Mouse (Mus musculus) midbrain, embryonic 11.5 days (tissue): ENCODE measurements around the gene Bace2. TPM values are rescaled to one million over a fixed set of nuclear protein-coding genes. Genes with fewer than 3 reads are reported as not detected.

Source experiments
- ATAC-seq: fragments of 200-750 bp; cut with Nextera tagmentation; 2 replicates; pipeline ENCODE4 v1.8.0; 2017; ENCODE audit warnings: moderate TSS enrichment, moderate library complexity; ENCODE audit not compliant: low FRiP score
- DNase-seq: peaks from one replicate; pipeline ENCODE4 v3.0.0; 2015; ENCODE audit warnings: low spot score; ENCODE audit errors: missing footprints
- H3K27ac ChIP-seq: fragments of 300-500 bp; sonication (generic); 2 replicates; pipeline ENCODE4 v1.5.1; 2014; ENCODE audit warnings: low read depth, low read length
- H3K27me3 ChIP-seq: fragments of 300-500 bp; sonication (generic); 2 replicates; pipeline ENCODE4 v1.6.1; 2014; ENCODE audit warnings: mild to moderate bottlenecking, low read length, moderate library complexity, mixed read lengths; ENCODE audit not compliant: control insufficient read depth, insufficient read depth
- H3K36me3 ChIP-seq: fragments of 300-500 bp; sonication (generic); 2 replicates; pipeline ENCODE4 v1.6.1; 2014; ENCODE audit warnings: mild to moderate bottlenecking, low read length, moderate library complexity, mixed read lengths; ENCODE audit not compliant: control insufficient read depth, insufficient read depth
- H3K4me1 ChIP-seq: fragments of 300-500 bp; sonication (generic); 2 replicates; pipeline ENCODE4 v1.6.1; 2014; ENCODE audit warnings: low read length; ENCODE audit not compliant: control insufficient read depth, insufficient read depth
- H3K4me2 ChIP-seq: fragments of 300-500 bp; sonication (generic); 2 replicates; pipeline ENCODE4 v1.6.1; 2014; ENCODE audit warnings: mild to moderate bottlenecking, moderate library complexity
- H3K4me3 ChIP-seq: fragments of 300-500 bp; sonication (generic); 2 replicates; pipeline ENCODE4 v1.5.1; 2014; ENCODE audit warnings: low read depth, low read length
- H3K9ac ChIP-seq: fragments of 300-500 bp; sonication (generic); 2 replicates; pipeline ENCODE4 v1.6.1; 2014; ENCODE audit warnings: low read length
- H3K9me3 ChIP-seq: fragments of 300-500 bp; sonication (generic); 2 replicates; pipeline ENCODE4 v1.6.1; 2016; ENCODE audit warnings: low read length; ENCODE audit not compliant: control insufficient read depth
- WGBS: fragments of 180-500 bp; shearing (Covaris S2); extraction: QIAGEN DNeasy Blood & Tissue Kit; methylation state at CpG from one replicate; pipeline ENCODE4 v1.1.7; 2014; 5-methylcytosine and 5-hydroxymethylcytosine counted together
- polyA plus RNA-seq: library from polyadenylated mRNA; unstranded; fragments of >200 nt; fragmentation: Nextera tagmentation; extraction: Ambion mirVana; gene quantifications from 2 replicates; pipeline ENCODE4 v1.2.1, GENCODE M21; 2014

Gene Bace2
- polyA plus RNA-seq, 1 experiment from 2014 or later: 2.3 TPM

DNA sequence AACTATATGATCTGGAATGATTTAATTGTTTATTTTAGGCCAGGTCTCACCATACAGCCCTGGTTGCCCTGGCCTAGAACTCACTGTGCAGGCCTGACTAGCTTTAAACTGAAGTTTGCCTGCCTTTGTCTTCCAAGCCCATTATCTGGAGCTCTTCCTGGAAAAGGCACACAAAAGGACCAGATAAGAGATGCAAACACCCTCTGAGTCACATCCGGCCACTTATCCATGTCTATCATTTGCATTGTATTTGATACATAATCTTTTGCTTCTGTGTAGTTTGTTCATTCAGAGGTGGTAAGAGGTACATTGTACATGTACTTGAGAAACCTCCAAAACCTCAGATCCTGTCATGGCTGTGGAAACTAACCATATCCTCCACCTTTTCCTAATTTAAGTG is 67.1 kb downstream of the Bace2 start:
- H3K36me3 ChIP-seq: no peaks in the 10 kb centered on the region
- H3K27me3 ChIP-seq: no peaks in the 10 kb centered on the region
- WGBS: 74% methylated on average over 1 of the region's 1 CpGs
- ATAC-seq (no peak), DNase-seq (no peak)
- H3K9ac ChIP-seq: no peak overlapping the region
- H3K4me3 ChIP-seq: no peak overlapping the region
- no peak overlapping the region for H3K4me2 ChIP-seq
- H3K4me1 ChIP-seq: no peaks in the 10 kb centered on the region
- no peaks in the 10 kb centered on the region for H3K9me3 ChIP-seq
- no peak overlapping the region for H3K27ac ChIP-seq

DNA sequence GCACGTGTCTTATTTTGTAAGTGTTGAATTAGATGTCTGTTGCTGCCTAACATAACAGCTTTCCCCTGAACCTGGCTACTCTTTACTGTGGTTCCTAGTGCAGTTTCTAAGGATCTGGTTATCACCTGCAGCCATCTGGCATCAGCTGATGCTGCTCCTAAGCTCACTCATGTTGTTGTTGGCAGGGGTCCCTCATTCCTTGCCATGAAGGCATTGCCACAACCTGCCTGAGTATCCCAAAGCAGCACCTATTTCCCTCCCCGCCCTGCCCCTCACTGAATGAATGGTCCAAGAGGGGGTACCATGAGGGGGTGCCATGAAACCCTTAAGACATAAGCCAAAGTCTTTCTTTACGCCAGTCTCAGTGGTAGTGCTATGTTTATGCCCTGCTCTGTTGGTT is 71.5 kb downstream of the Bace2 start:
- H3K9me3 ChIP-seq: no peaks in the 10 kb centered on the region
- H3K9ac ChIP-seq: no peak overlapping the region
- 81% methylated on average over 3 of the region's 3 CpGs for WGBS
- H3K36me3 ChIP-seq: no peaks in the 10 kb centered on the region
- no peak overlapping the region for H3K27ac ChIP-seq
- H3K4me1 ChIP-seq: no peaks in the 10 kb centered on the region
- ATAC-seq (no peak), DNase-seq (no peak)
- H3K4me2 ChIP-seq: no peak overlapping the region
- H3K4me3 ChIP-seq: no peak overlapping the region
- H3K27me3 ChIP-seq: no peaks in the 10 kb centered on the region

DNA sequence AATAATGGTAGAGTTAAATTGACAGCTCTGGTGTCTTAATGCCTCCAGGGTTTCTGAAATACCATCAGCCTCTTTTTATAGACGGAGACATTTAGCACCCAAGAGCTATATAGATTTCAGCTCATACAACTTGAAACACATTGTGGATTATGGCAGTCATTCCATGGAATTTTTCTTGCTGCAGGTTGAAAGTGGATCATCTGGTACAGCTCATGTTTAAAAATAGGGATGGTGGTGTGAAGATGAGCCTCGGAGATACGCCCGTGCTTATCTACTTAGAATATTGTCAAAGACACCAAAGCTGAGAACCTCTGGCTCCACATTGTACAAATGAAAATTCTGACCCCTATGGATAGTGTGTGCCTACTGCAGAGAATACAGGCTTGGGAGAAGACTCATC is 73.5 kb downstream of the Bace2 start:
- ATAC-seq (no peak), DNase-seq (no peak)
- Histone ChIP-seq H3K9ac (no peak overlapping the region), H3K4me1 (no peaks in the 10 kb centered on the region), H3K27me3 (no peaks in the 10 kb centered on the region), H3K4me2 (no peak overlapping the region), H3K27ac (no peak overlapping the region), H3K36me3 (no peaks in the 10 kb centered on the region), H3K9me3 (no peaks in the 10 kb centered on the region), H3K4me3 (no peak overlapping the region)
- 96% methylated on average over 4 of the region's 4 CpGs for WGBS

DNA sequence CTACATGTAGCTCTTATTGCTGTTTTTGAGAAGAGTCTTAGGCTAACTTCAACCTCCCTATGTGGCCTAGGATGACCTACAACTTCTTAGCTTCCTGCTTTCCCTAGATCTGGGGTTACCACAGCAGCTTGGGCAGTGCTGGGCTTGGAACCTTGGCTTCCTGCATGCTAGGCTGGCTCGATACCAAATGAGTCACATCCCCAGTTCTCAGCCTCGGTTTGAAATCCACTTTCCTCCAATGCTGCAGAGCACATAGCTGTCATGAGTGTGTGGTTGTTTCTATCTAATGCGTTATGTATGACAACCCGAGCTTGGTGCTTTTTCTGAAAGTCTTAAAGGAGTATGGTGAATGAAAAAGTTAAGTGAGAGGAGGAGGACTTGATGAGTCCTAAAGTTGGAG is 74.8 kb downstream of the Bace2 start:
- WGBS: 83% methylated on average over 4 of the region's 4 CpGs
- DNase-seq: no peak
- H3K4me2 ChIP-seq: no peak overlapping the region
- H3K27ac ChIP-seq: no peak overlapping the region
- no peaks in the 10 kb centered on the region for H3K27me3 ChIP-seq
- no peaks in the 10 kb centered on the region for H3K9me3 ChIP-seq
- H3K4me1 ChIP-seq: no peaks in the 10 kb centered on the region
- no peak for ATAC-seq
- no peaks in the 10 kb centered on the region for H3K36me3 ChIP-seq
- no peak overlapping the region for H3K9ac ChIP-seq
- H3K4me3 ChIP-seq: no peak overlapping the region

DNA sequence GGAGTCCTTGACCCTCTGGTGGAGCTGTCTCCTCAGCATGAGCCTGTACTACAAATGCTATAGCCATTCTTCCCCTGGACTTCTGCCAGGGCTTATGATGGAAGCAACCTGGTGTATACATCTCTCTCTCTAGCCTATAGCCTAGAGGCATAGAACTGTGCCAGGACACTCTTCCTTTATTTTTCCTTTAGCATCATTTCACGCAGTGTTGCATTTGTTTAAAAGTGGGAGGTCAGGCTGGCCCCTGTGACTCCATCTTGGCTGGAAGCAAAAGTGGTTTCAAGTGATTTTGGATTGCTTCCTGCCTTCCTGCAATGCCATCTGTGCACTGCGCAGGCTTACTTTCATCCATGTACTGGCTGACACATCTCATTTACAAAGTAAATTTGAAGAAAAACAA is 77.7 kb downstream of the Bace2 start:
- no peaks in the 10 kb centered on the region for H3K27me3 ChIP-seq
- 83% methylated on average over 2 of the region's 2 CpGs for WGBS
- DNase-seq: no peak
- no peaks in the 10 kb centered on the region for H3K9me3 ChIP-seq
- ATAC-seq: no peak
- no peak overlapping the region for H3K9ac ChIP-seq
- no peak overlapping the region for H3K4me3 ChIP-seq
- no peak overlapping the region for H3K4me2 ChIP-seq
- no peaks in the 10 kb centered on the region for H3K36me3 ChIP-seq
- H3K27ac ChIP-seq: no peak overlapping the region
- no peaks in the 10 kb centered on the region for H3K4me1 ChIP-seq

DNA sequence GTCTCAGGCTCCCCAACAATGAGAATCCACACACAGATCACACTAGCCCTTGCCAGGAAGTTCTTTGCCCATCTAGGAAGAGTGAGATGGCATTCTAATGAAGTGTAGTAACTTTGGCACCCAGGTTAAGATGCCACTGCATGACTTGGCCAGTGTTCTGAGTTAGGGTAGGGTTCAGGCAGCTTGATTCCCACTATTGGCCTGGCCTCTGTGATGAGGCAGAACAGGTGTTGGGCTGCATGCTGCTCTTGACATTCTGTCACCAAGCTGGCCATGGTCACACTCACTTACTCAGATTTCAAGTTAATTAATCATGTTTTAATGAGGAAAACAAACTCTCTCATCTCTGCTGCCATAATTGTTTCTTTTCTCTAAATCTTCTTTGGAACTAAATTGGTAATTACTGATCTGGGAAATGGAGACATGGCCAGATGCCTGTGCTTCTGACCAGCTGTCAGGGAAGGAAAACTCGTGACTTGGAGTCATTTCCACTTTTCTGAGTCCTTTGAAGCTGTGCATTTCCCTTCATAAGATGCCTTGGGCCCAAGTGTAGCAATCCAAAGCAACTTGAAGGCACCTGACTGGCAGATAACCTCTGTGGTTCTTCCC is 81.0 kb downstream of the Bace2 start:
- Histone ChIP-seq H3K9ac (no peak overlapping the region), H3K4me1 (no peaks in the 10 kb centered on the region), H3K27me3 (no peaks in the 10 kb centered on the region), H3K27ac (no peak overlapping the region), H3K9me3 (no peaks in the 10 kb centered on the region), H3K4me3 (no peak overlapping the region), H3K36me3 (no peaks in the 10 kb centered on the region), H3K4me2 (no peak overlapping the region)
- 47% methylated on average over 1 of the region's 1 CpGs for WGBS
- DNase-seq (no peak), ATAC-seq (no peak)

DNA sequence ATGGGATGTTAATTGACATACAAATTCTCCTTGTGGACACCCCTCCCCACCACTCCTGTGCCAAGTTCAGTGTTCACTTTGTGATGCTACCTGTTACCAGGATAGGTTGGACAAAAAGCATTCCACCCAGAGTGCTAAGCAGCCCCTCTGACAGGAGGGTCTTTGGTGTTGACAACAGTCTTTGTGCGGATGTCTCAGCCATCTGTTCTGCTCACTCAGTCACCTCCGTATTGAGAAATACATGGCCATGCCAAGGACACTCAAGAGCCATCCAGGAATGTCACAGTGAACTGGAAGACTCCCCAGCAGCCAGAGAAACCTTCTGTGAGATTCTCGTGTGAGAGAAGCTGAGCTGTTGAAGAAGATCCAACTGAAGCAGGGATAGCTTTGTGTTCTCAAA is 81.6 kb downstream of the Bace2 start:
- DNase-seq (no peak), ATAC-seq (no peak)
- Histone ChIP-seq H3K27ac (no peak overlapping the region), H3K4me2 (no peak overlapping the region), H3K9me3 (no peaks in the 10 kb centered on the region), H3K36me3 (no peaks in the 10 kb centered on the region), H3K27me3 (no peaks in the 10 kb centered on the region), H3K4me3 (no peak overlapping the region), H3K4me1 (no peaks in the 10 kb centered on the region), H3K9ac (no peak overlapping the region)
- WGBS: 82% methylated on average over 3 of the region's 3 CpGs

DNA sequence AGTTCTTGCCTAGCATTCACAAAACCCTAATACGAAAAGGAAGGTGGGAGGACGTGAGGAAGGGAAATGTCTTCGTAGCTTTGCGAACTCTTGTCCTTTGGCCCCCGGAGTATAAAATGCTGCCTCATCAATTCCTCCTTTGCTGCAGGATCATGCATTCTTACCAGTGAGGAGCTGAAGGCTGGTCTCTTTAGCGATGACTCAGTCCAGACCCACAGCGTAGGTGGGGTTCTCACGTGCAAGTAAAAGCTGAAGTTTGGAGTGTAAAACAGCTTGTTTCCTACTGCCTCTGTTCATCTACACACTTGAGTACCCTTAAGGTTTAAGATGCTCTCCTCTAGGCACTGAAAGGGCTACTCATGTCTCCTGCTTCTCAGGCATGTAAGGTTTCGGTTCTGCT is 85.4 kb downstream of the Bace2 start:
- no peak for DNase-seq
- no peak for ATAC-seq
- Histone ChIP-seq H3K4me1 (no peaks in the 10 kb centered on the region), H3K27me3 (no peaks in the 10 kb centered on the region), H3K36me3 (no peaks in the 10 kb centered on the region), H3K27ac (no peak overlapping the region), H3K9me3 (no peaks in the 10 kb centered on the region), H3K4me3 (no peak overlapping the region), H3K9ac (no peak overlapping the region), H3K4me2 (no peak overlapping the region)
- 91% methylated on average over 9 of the region's 9 CpGs for WGBS

DNA sequence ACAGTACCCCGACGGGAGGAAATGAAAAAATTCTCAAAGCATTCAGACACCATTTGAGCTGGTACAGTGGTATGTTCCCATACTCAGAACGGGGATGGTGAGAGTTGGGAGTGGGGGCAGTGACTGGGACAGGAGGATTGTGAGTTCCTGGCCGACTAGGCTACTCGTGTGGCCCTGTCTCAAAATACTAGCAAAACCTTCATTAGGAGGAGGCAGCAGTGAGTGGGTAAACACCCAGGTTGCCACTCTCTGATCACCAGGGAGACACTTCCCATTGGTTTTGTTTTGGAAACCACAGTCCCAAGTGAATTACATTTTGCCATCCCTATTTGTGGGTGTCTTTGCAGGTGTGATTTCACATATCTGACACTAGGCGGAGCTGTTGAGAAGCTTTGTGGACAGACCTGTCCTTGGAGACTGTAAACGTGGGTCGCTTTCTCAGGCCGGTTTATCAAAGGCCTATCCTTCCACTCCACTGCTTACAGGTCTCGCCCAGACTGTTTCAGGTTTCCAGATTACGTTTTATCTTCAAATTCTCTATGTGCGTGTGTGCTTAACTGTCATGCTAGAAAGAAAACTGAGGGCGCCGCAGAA is 87.2 kb downstream of the Bace2 start:
- H3K9ac ChIP-seq: no peak overlapping the region
- DNase-seq (peak; percentile 90), ATAC-seq (peak; percentile 70; the same call in 1 of the 2 replicates)
- H3K4me2 ChIP-seq: no peak overlapping the region
- H3K27me3 ChIP-seq: no peaks in the 10 kb centered on the region
- no peak overlapping the region for H3K27ac ChIP-seq
- H3K36me3 ChIP-seq: no peaks in the 10 kb centered on the region
- WGBS: 51% methylated on average over 14 of the region's 14 CpGs
- H3K4me3 ChIP-seq: no peak overlapping the region
- no peaks in the 10 kb centered on the region for H3K9me3 ChIP-seq
- no peaks in the 10 kb centered on the region for H3K4me1 ChIP-seq
